Mouse (Mus musculus) right cerebral cortex, postnatal 14 days (tissue): ENCODE data around the gene N4bp2l2.
A peak's percentile ranks its signal among the peaks of the same experiment; 100 is the strongest.
"Not testable (repeated sequence)": the region's sequence is repeated elsewhere in the genome, so short reads cannot be mapped to it uniquely, and the experiment has no call there.

Experiments used
- DNase-seq: peaks from one replicate; pipeline ENCODE4 v3.0.0; 2022

The N4bp2l2 gene

DNA sequence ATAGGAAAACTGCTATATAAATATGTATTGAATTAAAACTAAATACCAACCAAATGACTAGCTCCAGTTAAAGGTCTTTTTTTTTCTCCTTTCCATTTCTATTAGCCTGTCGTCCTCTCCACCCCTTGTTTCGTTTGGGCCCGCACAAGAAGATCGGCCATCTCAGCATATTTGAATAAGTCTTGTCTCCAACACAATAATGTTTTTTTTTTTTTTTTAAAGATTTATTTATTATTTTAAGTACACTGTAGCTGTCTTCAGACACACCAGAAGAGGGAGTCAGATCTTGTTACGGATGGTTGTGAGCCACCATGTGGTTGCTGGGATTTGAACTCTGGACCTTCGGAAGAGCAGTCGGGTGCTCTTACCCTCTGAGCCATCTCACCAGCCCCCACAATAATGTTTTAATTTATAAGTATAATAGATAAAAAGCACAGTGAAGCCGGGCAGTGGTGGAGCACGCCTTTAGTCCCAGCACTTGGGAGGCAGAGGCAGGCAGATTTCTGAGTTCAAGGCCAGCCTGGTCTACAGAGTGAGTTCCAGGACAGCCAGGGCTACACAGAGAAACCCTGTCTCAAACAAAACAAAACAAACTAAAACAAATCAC is at the start of gene N4bp2l2:
Gene N4bp2l2 (minus strand): TSS at position 51 of the 607 bp plus-strand sequence.
- not testable (repeated sequence) for DNase-seq

DNA sequence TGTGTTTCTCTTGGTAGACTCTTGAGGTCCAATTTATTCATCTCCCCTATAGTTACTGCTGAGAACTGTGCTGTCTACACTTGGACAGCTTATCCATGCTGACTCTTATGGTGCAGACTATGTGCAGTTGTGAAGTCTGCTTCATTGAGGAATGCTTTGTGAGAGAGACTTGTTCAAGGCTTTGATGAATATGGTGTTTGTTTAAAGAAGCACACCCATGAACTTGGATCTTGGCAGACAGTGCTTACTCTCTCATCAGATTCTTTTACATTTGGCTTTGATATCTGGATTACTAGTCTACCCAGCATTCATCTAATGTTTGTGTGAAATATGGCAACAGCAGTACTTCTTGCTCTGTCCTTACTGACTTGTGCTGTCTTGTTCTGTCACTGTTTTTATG is 47.4 kb upstream of the N4bp2l2 start:
- no peak for DNase-seq

DNA sequence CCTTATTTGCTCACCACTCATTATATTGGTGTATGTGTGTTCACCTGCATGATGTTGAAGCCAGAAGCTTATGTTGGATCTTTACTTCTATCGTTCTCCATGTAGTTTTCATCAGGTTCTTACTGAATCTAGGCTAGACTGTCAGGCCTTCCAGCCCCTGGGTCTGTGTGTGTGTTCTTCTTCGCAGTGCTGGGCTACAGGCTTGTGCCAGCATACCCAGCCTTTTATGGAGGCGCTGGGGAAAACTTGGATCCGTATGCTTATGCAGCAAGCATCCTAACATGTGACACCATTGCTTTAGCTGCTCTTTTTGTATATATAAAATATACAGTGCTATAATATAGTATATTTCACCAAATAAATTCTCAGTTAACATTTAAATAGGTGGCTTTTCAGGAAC is 45.5 kb upstream of the N4bp2l2 start:
- DNase-seq = no peak

DNA sequence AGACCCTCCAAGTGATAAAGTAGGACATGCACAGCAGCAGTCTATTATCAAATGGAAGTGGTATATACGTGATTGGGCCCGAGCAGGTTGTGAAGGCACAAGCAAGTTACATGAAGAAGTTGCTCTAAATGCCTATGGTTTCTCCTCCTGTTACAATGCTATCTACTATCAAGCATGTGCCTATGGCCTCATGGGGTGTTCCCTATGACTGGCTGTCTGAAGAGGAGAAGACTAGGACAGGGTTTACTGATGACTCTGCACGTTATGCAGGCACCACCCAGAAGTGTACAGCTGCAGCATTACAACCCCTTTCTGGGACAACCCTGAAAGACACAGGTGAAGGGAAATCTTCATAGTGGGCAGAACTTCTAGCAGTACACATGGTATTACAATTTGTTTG is 41.2 kb upstream of the N4bp2l2 start:
- not testable (repeated sequence) for DNase-seq

DNA sequence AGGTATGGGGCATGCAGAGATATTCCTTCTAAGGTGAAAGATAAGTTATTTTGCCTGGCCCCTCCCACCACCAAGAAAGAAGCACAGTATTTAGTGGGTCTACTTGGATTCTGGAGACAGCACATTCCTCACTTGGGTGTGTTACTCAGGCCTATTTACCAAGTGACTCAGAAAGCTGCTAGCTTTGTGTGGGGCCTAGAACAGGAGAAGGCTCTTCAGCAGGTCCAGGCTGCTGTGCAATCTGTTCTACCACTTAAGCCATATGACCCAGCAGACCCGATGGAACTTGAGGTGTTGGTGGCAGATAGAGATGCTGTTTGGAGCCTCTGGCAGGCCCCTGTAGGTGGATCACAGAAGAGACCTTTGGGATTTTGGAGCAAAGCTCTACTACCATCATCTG is 40.7 kb upstream of the N4bp2l2 start:
- DNase-seq = not testable (repeated sequence)

DNA sequence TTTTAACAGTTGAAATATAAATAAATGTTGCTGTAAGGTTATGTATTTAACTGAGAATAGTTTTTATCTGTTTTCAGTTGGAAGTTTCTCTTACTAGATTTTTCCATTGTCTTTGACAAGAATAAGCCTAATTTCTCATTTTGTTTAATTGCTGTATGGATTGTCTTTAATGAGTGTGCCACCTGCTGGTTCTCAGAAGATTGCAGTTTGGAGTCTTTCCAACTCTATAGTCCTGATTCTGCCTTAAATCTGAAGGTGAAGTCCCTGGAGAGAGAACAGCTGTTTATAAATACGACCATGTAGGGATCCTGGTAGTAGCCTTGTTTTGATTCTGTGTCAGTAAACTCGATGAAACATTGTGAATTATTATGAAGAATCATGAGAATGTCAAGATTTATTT is 36.7 kb upstream of the N4bp2l2 start:
- peak; percentile 7 for DNase-seq

DNA sequence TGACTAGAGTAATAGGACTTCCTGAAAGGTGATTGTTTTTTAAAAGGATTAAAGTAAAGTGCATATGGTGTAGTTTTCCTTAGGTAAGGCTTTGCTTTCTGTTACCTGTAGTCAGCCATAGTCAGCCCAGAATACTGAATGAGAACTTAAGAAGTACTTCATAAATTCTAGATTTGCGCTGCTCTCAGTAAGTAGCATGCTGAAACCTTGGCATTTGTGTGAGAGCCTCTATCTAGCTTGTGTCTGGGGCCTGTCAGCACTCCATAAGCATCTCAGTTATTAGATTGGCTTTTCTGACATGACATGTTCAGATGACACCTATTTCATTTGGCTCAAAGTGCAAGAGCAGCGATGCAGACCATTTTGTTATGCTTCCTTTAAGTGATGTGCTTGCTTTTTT is 27.3 kb upstream of the N4bp2l2 start:
- no peak for DNase-seq

DNA sequence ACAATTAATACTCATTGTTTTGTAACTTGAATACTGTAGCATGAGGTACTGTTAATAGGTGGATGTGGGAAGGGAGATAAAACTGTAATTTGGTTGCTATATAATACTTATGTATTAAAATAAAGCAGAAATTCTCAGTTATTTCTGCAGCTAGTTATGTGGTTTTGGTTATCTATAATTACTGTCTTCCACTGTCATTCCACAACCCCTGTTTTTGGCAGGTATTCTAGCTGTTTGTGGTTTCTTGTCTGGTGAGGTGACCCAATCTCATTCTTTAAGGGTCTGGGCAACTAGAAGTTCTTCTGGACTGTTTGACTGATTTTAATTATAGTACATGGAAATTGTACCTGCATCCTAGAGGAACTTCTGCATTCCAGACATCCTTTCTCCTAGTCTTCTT is 24.7 kb upstream of the N4bp2l2 start:
- no peak for DNase-seq

DNA sequence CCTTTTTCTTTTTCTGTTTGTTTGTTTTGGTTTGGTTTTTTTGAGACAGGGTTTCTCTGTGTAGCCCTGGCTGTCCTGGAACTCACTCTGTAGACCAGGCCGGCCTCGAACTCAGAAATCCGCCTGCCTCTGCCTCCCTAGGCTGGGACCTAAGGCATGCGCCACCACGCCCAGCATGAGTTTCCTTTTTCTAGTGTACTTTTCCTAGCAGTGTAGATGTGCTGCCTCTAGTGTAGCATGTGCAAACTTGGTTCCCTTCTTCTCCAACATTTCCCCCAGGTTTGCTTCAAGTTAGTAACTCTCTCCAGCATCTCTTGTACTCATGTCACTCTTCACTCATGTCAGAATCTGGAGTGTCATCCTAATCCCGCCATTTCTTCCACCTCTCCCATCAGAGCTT is 16.9 kb upstream of the N4bp2l2 start:
- DNase-seq = not testable (repeated sequence)

DNA sequence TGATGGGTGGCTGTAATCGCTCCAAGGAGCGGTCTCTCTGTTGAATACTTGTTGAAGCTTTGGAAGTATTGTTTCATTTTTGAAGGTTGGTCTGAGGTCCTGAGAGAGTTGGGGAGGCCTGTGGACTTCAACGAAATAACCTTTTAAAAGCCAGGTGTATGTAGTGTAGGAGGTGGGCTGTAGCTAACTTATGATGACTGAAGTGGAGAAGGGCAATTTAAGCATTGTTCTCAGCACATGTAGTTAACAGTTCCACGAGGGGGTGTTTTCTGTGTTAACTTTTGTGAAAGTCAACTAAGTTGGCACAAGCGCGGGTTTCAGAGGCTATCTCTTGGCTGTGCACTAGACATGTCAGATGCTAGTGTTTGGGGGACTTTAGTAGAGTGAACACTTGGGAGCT is 8.9 kb upstream of the N4bp2l2 start:
- no peak for DNase-seq

DNA sequence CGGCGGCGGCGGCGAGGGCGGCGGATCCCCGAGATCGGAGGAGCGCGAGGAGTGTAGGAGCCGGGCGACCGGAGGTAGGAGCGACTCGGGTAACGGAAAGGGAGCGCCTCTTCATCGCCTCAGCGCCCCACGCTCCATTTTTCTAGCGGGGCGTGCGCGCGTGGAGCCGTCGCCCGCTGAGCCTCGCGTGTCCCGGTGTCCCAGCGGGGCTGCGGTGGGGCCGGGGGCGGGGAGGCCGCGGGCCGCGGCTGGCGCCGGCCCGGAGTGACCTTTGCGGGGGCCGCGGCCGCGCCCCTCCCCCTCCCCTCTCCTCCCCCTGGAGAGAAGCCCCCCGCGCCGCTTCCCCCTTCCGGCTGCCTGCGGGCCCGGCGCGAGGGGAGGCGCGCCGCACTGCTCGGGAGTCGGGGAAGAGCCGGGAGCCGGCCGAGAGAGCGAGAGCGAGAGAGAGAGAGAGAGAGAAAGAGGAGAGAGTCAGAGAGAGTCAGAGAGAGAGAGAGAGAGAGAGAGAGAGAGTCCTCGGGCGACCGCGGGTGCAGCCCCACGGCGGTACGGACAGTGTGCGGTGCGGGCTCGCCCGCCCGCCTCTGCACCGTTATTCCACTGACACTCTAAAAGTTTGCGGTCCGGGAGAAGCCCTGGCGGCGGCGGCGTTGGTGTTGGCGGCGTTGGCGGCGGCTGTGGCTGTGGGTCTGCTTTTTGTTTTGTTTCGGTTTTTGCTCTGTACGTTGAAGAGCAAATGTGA is 8.1 kb upstream of the N4bp2l2 start:
- peak; percentile 23 for DNase-seq

DNA sequence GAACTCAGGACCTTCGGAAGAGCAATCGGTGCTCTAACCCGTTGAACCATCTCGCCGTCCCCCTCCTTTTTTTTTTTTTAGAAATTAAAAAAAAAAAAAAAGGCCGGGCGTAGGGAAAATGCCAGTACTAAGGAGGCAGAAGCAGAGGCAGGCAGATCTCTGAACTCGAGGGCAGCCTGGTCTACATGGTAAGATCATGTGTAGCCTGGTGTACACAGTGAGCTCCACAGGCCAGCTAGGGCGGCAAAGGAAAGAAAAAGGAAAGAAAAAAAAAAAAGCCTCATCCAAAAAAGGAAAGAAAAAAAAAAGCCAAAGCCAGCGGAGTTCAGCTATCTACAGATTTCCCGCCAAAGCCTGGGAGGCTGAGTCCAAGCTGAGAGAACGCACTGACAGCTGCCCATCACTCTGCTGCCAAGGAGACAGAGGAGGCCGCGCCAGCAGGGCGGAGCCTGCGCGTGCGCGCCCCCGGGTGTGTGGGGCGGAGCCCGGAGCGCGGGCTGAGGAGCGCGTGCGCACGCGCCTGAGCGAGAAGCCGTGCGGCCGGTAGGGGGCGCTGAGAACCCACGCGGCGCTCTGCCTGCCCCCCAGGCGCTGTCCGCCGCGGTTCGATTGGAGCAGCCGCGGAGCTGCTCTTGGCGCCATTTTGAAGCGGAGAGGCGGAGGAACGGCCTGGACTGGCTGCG is 7.3 kb upstream of the N4bp2l2 start, which contains the start of gene Pds5b:
Gene Pds5b (plus strand): TSS at position 587 of the 683 bp plus-strand sequence.
- DNase-seq = peak; percentile 96

DNA sequence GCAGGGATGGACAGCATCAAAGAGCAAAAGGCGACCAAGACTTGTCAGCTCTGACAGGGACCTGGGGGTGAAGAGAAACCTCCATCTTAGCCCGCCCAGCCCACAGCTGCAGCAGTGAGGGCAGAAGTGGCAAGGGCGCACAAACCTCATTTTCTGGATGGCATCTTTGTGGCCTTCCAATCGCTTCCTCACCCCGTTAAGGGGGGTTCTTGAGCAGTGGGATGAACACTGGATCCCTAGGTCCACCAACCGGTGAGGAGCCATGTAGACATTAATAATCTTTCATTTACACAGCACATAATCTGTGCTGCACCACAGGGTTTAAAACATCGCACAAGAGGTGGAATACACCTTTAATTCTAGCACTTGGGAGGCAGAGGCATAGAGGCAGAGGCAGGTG is 6.4 kb upstream of the N4bp2l2 start:
- DNase-seq = no peak

DNA sequence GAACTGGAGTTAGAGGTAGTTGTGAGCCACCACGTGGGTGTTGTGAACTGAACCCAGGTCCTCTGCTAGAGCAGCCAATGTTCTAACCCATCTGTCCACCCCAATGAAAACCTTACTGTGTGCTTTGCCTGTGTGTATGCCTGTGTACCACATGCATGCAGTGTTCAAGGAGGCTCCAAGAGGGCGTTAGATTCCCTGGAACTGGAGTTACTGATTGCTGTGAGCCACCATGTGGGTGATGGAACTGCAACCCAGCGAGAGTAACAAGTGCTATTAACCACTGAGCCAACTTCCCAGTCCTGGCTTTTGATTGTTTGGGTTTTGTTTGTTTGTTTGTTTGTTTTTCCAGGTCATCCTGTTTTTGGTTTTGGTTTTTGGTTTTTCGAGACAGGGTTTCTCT is 2.7 kb upstream of the N4bp2l2 start:
- DNase-seq = no peak

DNA sequence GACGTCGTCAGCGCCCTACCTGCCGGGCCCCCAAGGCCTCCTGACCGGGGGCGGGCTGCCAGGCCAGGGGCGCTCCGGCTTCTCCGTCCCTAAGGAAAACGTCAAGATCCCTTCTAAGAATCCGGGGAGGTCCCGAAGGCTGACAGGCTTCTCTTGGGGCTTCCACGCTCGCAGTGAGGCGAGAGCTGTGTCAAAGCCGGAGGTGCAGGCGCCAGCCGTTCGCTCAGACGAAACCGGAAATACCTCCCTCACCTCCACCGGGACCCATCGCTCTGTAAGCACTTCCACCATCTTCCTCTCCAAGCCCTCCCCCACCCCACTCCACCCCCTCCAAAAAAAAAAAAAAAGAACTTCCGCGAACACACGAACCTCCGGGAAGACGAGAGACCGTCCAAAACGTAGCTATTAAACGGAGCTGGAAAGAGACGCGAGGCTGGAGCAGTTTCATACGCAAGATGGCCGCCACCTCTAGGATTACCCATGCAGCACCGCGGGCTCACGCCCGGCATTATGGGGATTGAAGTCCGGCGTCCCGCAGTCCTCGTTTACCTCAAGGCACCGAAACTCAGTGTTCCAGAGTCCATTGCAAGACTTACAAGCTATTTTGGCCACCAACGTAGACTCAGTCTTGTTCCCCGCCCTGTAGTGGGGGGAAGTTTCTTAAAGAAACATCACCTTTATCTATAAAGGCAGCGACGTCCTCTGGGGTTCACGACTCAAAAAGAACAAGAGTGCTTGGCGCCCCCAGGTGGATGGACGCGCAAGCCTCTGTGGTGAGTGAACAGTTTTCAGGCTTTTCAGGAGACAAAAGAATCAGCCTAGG is 640 bp downstream of the N4bp2l2 start:
- DNase-seq = peak; percentile 95

DNA sequence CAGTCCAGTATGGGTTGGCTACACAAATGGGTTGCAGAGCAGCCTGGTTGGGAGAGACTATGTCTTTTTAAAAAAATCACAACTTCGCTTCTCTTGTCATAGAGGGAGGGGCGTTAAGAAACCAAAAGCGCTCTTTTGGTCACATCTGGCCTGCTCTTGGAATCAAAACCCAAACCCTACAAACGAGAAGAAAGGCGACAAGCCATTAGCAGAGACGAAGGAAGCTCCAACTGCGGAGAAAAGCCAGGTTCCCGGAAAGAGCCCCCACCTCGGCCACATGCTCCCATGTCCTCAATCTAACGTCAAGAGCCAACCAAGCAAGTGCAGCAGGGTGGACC is 1.2 kb downstream of the N4bp2l2 start:
- DNase-seq = no peak

DNA sequence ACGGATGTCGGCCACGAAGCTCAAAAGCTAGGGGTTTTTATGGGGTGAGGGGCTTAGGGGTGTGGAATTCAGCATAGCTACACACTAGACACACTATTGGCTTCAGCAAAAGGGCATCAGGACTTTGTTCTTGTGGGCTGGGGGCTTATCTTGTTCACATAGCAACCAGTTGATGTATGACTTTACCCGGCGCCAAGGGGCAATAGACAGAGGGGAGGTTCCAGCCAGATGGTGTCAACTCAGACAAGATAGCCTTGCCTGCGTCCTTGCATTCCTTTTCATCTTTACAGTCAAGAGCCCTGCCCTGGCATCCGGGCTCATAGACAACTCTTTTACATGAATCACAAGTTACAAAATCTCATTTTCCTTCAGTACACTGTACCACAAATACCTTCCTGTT is 2.1 kb downstream of the N4bp2l2 start:
- DNase-seq = not testable (repeated sequence)

DNA sequence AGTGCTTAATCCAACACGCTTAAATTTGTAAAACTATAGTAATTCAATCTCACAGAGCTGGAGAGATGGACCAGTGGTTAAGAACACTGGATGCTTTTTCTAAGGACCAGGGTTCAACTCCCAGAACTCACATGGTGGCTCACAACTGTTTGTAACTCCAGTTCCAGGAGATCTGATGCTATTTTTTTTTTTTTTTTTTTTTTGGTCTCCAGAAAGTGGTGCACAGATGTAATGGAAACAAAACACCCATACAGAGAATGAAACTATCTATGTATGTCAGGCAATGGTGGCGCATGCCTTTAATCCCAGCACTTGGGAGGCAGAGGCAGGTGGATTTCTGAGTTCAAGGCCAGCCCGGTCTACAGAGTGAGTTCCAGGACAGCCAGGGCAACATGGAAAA is 5.7 kb downstream of the N4bp2l2 start:
- DNase-seq = not testable (repeated sequence)

DNA sequence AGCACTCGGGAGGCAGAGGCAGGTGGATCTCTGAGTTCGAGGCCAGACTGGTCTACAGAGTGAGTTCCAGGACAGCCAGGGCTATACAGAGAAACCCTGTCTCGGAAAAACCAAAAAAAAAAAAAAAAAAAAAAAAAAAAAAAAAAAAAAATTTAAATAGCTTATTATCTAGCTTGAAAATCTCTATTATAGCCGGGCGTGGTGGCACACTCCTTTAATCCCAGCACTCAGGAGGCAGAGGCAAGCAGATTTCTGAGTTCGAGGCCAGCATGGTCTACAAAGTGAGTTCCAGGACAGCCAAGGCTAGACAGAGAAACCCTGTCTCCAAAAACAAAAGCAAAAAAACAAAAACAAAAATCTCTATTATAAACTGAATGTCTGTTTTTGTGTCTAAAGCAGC is 6.6 kb downstream of the N4bp2l2 start:
- DNase-seq = not testable (repeated sequence)

DNA sequence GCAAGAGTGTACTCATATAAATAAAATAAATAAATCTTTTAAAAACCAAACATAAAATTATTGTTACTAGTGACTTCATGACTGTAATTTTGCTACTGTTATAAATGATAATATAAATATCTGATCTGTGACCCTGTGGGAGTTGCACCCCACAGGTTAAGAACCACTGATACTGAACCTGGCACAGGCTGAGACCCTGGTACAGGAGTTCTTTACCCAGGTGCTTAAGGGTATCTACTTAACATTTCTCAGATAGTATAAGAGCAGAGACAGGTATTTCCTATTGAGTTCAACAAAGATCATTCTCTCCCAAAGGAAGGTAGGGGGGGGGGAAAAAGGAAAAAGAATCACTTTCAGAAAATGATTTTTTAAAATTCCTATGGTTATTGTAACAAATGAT is 11.4 kb downstream of the N4bp2l2 start:
- no peak for DNase-seq

DNA sequence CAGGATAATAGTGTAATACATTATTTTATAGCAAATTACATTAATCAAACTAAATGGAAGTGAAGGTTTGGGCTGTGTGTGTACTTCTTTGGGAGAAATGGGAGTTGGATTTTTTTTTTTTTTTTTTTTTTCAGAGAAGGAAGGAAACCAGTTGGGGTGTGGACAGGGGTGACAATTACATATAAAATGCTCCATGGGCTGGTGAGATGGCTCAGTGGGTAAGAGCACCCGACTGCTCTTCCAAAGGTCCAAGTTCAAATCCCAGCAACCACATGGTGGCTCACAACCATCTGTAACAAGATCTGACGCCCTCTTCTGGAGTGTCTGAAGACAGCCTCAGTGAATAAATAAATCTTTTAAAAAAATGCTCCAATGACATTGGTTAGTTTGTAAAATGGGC is 13.4 kb downstream of the N4bp2l2 start:
- DNase-seq = no peak

DNA sequence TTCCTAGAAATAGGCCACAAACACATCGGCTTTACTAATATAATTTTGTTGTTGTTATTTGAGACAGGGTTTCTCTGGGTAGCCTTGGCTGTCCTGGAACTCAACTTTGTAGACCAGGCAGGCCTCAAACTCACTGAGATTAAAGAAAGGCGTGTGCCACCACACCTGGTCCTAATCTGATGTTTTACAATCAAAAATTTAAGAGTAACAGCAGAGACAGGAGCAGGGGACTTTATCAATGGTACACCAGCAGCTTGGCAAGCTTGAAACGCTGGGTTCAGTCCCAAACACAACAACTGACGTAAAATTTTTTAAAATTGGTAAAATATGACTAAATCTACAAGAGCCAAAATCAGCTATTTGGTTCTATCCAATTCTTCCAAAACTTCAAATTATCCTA is 21.1 kb downstream of the N4bp2l2 start:
- DNase-seq = no peak

DNA sequence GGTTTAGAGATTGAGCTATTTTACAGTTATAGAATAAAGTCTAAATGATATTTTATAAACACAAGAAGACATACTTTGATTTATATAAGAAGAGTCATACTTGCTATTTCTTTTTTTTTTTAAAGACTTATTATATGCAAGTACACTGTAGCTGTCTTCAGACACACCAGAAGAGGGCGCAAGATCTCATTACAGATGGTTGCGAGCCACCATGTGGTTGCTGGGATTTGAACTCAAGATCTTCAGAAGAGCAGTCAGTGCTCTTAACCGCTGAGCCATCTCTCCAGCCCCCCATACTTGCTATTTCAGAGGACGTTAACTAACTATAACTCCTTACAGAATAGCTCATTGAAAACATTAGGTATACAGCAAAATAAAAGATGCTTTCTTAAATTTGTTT is 22.6 kb downstream of the N4bp2l2 start:
- DNase-seq = not testable (repeated sequence)
